Mouse (Mus musculus) NIH3T3 (cell line): ENCODE measurements around the gene Ncor1.
"Not testable (repeated sequence)": the region's sequence is repeated elsewhere in the genome, so short reads cannot be mapped to it uniquely, and the experiment has no call there.

ENCODE experiments used
- DNase-seq: peaks from one replicate; pipeline ENCODE4 v3.0.0-alpha.2; 2012; ENCODE audit warnings: low read depth

The Ncor1 gene

GRCm38 (mm10) chr11:62366879-62367278 lies 91.5 kb downstream of the Ncor1 start:
- no peak for DNase-seq

- no peak for DNase-seq
These were observed 103.1 kb downstream of the Ncor1 start for GRCm38 (mm10) chr11:62355216-62355615.

DNA sequence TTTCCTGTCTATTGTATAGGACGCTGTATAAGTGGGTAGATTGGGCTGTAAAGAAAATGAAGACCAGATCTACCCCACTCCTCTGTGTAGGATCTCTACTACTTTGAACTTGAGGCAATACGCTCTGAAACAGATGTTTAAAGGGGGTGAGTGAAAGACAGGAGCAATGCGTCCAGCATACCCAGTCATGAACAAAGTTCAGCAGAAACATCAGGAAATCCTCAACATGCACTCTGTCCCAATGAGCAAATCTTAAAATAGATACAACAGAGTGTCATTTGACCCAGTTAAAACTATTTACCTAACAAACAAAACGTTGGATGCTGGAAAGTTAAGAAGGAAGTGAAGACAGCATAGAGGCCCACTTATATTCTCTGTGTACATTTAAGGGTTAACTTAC lies 106.4 kb downstream of the Ncor1 start:
- DNase-seq = no peak

- no peak for DNase-seq
These were observed 115.3 kb downstream of the Ncor1 start for GRCm38 (mm10) chr11:62343002-62343401.

- peak; percentile 61 for DNase-seq
These were observed 126.1 kb downstream of the Ncor1 start for GRCm38 (mm10) chr11:62332228-62332627.

- DNase-seq = peak; percentile 64
These were observed 127.2 kb downstream of the Ncor1 start for GRCm38 (mm10) chr11:62331141-62331540.

- no peak for DNase-seq
These were observed 134.7 kb downstream of the Ncor1 start for GRCm38 (mm10) chr11:62323659-62324058.

GRCm38 (mm10) chr11:62320097-62320496 lies 138.2 kb downstream of the Ncor1 start:
- no peak for DNase-seq

GRCm38 (mm10) chr11:62317746-62318145 lies 140.6 kb downstream of the Ncor1 start:
- DNase-seq = no peak

- no peak for DNase-seq
These were observed 143.4 kb downstream of the Ncor1 start for GRCm38 (mm10) chr11:62314984-62315383.

DNA sequence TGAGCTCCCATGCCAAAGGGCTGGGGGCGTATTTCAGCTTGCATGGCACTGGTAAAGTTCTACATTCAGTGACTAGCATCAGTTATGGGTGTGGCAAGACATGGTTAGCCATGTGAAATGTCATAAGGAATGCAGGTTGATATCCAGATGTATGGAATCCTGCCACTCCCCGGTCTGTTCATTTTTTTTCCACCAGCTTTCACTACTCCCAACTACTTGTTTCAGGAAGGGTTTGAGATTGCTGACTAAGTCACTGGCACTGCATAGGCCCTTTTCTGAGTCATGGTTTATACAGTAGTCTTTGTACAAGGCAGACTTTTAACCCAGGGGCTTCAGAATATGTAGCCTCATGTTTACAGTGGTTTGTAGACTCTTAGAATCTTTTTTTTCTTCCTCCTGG lies 149.0 kb downstream of the Ncor1 start:
- peak; percentile 67 for DNase-seq

DNA sequence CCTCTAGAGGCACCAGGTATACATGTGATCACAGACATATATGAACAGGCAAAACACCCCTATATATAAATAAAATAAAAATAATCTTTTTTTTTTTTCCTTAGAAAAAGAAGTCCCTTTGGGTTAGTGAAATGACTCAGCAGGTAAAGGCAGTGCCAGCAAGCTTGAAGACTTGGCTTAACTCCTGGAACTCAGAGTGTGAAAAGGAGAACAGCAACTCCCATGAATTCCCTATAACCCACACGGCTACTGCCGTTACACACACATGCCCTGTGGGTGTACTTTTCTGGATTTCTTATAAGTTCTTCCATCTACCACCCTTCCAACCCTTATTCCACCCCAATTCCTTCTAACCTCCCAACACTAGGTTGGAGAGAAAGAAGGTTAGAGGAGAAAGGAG lies 152.5 kb downstream of the Ncor1 start:
- peak; percentile 87 for DNase-seq

DNA sequence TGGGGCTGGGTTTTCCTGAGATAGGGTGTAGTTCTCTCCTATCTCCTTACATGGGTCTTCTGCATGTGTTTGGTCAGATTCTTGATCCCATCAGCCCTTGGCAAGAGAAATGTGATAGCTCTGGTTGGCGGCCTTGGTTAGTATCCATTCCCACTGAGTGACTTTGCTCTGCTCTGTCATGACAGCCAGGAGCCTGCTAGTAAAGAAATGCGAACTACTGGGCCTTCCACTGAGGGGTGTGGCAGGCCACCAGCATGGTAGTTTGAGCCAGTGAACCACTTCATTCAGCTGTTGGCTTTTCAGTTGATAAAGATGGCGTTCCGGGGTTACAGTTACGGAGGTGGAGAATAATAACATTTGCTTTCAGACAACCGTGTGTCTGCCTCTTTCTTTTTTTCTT lies 159.5 kb downstream of the Ncor1 start:
- DNase-seq = no peak

- DNase-seq = peak; percentile 74
These were observed 164.2 kb downstream of the Ncor1 start for GRCm38 (mm10) chr11:62294121-62294520.

DNA sequence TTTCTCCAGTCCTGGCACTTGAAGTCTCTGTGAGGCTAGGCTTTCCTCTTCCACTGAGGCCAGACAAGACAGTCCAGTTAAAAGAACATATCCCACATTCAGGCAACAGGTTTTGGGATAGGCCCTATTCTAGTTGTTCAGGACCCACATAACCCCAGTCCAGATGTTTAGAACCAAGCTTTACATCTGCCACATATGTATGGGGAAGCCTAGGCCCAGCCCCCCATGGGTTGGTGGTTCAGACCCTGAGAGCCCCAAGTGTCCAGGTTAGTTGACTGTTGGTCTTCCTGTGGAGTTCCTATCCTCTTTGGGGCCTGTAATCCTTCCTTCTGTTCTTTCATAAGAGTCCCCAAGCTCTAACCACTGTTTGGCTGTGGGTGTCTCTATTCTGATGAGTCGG lies 170.6 kb downstream of the Ncor1 start:
- DNase-seq = no peak

- no peak for DNase-seq
These were observed 173.3 kb downstream of the Ncor1 start for GRCm38 (mm10) chr11:62285020-62285419.

DNA sequence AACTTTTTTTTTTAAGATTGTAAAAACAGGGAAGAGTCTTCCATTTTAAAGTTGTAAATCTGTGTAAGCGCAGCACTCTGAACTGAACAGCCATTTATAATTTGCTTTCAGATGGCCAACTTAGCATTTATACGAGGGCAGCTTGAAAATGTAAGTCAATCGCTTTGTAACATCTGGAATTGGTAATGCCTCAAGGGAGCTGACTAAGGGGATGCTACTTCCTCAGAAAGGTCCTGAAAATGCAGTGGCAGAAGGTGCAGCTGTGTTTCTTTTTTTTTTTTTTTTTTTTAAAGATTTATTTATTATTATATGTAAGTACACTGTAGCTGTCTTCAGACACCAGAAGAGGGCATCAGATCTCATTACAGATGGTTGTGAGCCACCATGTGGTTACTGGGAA lies 174.3 kb downstream of the Ncor1 start:
- DNase-seq = not testable (repeated sequence)

- DNase-seq = peak; percentile 67
These were observed 176.7 kb downstream of the Ncor1 start for GRCm38 (mm10) chr11:62281601-62281997.

DNA sequence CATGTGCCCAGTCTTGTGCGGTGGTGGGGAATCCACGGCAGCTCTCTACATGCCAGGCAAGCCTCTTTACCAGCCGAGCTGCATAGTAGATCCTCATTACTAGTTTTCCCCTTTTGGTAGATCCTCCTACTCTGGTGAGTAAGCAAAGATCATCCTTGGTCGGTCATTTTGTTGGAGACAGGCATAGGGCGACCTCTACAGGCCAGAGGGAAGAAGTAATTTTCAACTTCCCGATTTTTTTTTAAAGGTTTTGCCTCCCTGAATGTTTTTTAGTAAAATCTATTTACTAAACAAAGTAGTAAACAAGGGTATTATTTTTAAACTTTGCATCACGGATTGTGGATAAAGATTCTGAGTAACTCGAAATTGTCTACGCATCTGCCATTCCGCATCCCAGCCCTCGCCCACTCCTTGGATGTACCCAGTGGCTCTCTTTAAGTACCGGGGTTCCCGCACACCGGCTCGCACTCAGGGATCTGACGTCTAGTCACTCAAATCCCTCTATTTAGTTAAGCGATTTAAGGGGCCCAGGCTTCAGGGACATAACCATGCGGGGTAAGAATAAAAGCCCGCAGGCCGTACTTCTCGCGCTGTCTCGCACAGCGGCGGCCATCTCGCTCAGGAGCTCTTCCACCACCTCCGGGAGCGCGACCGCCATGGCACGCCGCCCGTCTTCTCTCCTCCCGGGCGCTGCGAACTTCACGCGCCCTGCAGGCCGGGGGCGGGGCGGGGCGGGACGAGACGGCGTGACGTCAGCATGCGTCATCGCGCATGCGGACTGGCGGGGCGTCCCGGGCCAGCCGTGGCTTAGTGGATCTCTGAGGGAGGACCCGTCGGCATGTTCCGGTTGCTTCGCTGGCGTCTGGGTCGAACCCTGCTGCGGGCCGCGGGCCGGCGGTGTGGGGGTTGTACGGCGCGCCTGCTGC lies 177.4 kb downstream of the Ncor1 start, which contains the start of the genes Zswim7 and Ttc19:
TSS of gene Zswim7 (minus strand) at position 701 of the 926 bp plus-strand sequence.
TSS of gene Ttc19 (plus strand) at position 799 of the 926 bp plus-strand sequence.
- peak; percentile 99 for DNase-seq

GRCm38 (mm10) chr11:62278027-62278426 lies 180.3 kb downstream of the Ncor1 start:
- peak; percentile 86 for DNase-seq

GRCm38 (mm10) chr11:62277086-62277485 lies 181.3 kb downstream of the Ncor1 start:
- DNase-seq = no peak

GRCm38 (mm10) chr11:62270851-62271250 lies 187.5 kb downstream of the Ncor1 start:
- DNase-seq = no peak

GRCm38 (mm10) chr11:62269097-62269496 lies 189.2 kb downstream of the Ncor1 start:
- DNase-seq = no peak

GRCm38 (mm10) chr11:62268381-62268780 lies 190.0 kb downstream of the Ncor1 start:
- DNase-seq = peak; percentile 17
